Mouse (Mus musculus) kidney, postnatal 0 days (tissue): ENCODE data around the gene Nlgn3. TPM values are rescaled to one million over a fixed set of nuclear protein-coding genes. Genes with fewer than 3 reads are reported as not detected.

ENCODE experiments used
- ATAC-seq: fragments of 200-750 bp; cut with Nextera tagmentation; replicated peaks from 2 replicates; pipeline ENCODE4 v1.8.0; 2017; ENCODE audit warnings: low read depth, moderate number of reproducible peaks, moderate TSS enrichment, moderate library complexity; ENCODE audit not compliant: low FRiP score
- DNase-seq: peaks from one replicate; pipeline ENCODE4 v3.0.0-alpha.2; 2016; ENCODE audit warnings: low spot score
- H3K27ac ChIP-seq: fragments of 300-500 bp; sonication (generic); 2 replicates; pipeline ENCODE4 v1.5.1; 2014; ENCODE audit warnings: mild to moderate bottlenecking
- H3K27me3 ChIP-seq: fragments of 300-500 bp; sonication (generic); 2 replicates; pipeline ENCODE4 v1.6.1; 2014; ENCODE audit warnings: low read length, mixed read lengths; ENCODE audit not compliant: insufficient read depth
- H3K36me3 ChIP-seq: fragments of 300-500 bp; sonication (generic); 2 replicates; pipeline ENCODE4 v1.6.1; 2014; ENCODE audit warnings: low read length, mixed read lengths; ENCODE audit not compliant: insufficient read depth
- H3K4me1 ChIP-seq: fragments of 300-500 bp; sonication (generic); replicated peaks from 2 replicates; pipeline ENCODE4 v1.6.1; 2014; ENCODE audit warnings: antibody characterized with exemption, low read length, mixed read lengths; ENCODE audit not compliant: insufficient read depth
- H3K4me2 ChIP-seq: fragments of 300-500 bp; sonication (generic); 2 replicates; pipeline ENCODE4 v1.6.1; 2014; ENCODE audit warnings: mild to moderate bottlenecking, low read length, moderate library complexity, mixed read lengths
- H3K4me3 ChIP-seq: fragments of 300-500 bp; sonication (generic); replicated peaks from 2 replicates; pipeline ENCODE4 v1.5.1; 2014; ENCODE audit warnings: low read depth, low read length
- H3K9ac ChIP-seq: fragments of 300-500 bp; sonication (generic); 2 replicates; pipeline ENCODE4 v1.6.1; 2014; ENCODE audit warnings: low read depth, low read length
- H3K9me3 ChIP-seq: fragments of 300-500 bp; sonication (generic); replicated peaks from 2 replicates; pipeline ENCODE4 v1.6.1; 2016; ENCODE audit warnings: low read length, inconsistent platforms, mixed read lengths
- CTCF ChIP-seq: IDR thresholded peaks from 2 replicates; pipeline ENCODE4 v1.5.1; 2016; ENCODE audit warnings: antibody characterized with exemption, low read depth, mild to moderate bottlenecking, moderate library complexity
- WGBS: fragments of 180-500 bp; shearing (Covaris S2); extraction: QIAGEN DNeasy Blood & Tissue Kit; methylation state at CpG from one replicate; pipeline ENCODE4 v1.1.7; 2014; 5-methylcytosine and 5-hydroxymethylcytosine counted together
- polyA plus RNA-seq: library from polyadenylated mRNA; unstranded; fragments of >200 nt; fragmentation: Nextera tagmentation; extraction: Ambion mirVana; gene quantifications from 2 replicates; pipeline ENCODE4 v1.2.1, GENCODE M21; 2015

The Nlgn3 gene
- polyA plus RNA-seq, 1 experiment from 2014 or later, result 1.7 TPM

DNA sequence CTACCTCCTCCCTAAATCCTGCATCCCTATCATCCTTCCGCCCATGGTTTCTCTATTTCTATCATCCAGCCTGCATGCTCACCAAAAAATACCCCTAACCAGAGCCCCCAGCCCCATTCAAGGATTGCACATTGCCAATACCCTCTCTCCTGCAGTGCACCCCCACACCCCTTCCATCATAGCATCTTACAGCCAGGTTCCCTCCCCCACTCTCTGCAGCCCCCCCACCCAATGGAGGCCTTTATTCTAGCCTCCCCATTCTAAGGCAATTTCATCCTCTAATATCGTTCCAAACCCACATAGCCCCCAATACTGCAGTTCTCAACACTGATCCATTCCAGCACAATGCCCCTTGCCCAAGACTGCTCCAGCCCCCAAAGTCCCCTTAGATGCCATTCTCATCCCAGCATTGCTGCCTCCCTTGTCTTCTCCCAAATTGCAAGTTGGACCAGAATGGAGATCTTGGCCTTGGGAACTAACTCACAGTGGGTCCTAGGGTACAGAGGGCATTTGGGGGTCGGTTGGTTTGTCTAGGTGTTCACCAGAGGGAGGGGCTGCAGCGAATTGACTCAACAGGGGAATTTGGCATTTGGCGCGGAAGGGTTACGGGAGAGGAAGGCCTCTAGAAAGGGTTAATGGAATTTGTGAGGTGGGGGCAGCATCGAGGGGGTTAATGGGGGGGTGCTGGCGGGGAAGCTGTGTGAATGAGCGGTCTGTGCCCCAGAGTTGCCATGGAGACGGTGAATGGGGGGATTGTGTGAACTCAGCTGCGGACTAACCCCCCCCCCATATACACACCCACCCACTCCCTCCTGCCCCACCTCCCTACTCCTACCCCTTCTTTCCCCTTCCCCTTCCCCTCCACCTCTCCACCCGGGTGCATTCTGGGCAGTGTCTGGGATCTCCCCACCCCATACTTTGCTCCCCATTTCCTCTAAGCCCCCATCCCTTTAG is 782 bp downstream of the Nlgn3 start:
- H3K27ac ChIP-seq, result no peak overlapping the region
- H3K4me1 ChIP-seq, result no peaks in the 10 kb centered on the region
- H3K4me2 ChIP-seq, result peak overlapping the region; percentile 53
- H3K9me3 ChIP-seq, result no peaks in the 10 kb centered on the region
- H3K4me3 ChIP-seq, result peak overlapping the region; percentile 18
- peak; percentile 37; the same call in 1 of the 2 replicates for ATAC-seq
- WGBS, result 36% methylated on average over 13 of the region's 13 CpGs
- DNase-seq, result no peak
- no peaks in the 10 kb centered on the region for H3K36me3 ChIP-seq
- 0 out of 2 replicates have a peak overlapping the region, but pooled peaks have one; percentile 18 for H3K9ac ChIP-seq
- no peaks in the 10 kb centered on the region for H3K27me3 ChIP-seq
- no peak for TF ChIP-seq CTCF

DNA sequence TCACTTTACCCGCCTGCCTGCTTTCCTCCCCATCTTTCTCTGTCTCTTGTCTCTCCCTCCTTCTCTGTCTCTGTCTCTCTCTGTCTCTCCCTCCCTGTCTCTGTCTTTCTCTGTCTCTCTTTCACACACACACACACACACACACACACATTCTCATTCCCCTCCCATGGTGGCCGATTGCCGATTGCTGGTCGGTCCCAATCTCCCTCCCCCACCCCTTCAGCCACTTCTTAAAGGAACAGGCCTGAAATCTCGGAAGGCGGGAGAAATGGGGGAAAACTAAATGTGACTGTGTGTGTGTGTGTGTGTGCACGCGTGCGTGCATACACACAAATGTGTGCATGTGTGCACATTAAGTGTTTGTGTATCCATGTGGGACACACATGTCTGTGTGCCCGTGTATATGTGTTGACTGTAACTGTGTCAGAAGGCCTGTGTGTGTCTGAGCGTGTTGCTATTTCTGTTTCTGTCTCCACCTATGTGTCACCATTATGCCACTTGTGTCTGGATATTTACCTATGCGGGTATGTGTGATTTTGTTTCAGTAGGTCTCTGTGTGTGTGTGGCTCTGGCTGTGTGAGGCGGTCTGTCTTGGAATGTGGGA is 1.6 kb downstream of the Nlgn3 start:
- DNase-seq (no peak), ATAC-seq (no peak)
- Histone ChIP-seq H3K27ac (no peak overlapping the region), H3K9me3 (no peaks in the 10 kb centered on the region), H3K4me3 (peak overlapping the region; percentile 18), H3K4me2 (peak overlapping the region; percentile 53), H3K36me3 (no peaks in the 10 kb centered on the region), H3K9ac (no peak overlapping the region), H3K4me1 (no peaks in the 10 kb centered on the region), H3K27me3 (no peaks in the 10 kb centered on the region)
- 54% methylated on average over 13 of the region's 13 CpGs for WGBS
- TF ChIP-seq CTCF, result no peak

DNA sequence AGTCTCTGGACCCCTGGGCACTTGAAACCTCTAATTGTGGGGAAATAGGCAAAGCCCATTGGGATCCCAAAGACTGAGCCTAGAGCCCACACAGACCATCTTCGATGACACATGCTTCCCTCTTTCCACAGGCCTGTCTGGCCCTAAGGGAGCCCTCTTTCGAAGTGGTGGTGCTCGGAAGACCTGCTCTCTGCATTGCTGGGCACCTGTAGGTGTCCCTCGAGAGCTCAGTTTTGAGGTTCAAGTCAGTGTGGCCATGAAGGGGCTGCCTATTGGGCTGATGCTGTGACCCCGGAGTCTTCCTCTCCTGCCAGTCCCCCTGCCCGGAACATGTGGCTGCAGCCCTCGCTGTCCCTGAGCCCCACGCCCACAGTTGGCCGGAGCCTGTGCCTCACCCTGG is 2.7 kb downstream of the Nlgn3 start:
- H3K4me1 ChIP-seq, result no peaks in the 10 kb centered on the region
- no peak for TF ChIP-seq CTCF
- no peak overlapping the region for H3K4me3 ChIP-seq
- no peaks in the 10 kb centered on the region for H3K9me3 ChIP-seq
- no peak overlapping the region for H3K9ac ChIP-seq
- ATAC-seq (no peak), DNase-seq (no peak)
- H3K27me3 ChIP-seq, result no peaks in the 10 kb centered on the region
- WGBS, result 87% methylated on average over 9 of the region's 9 CpGs
- no peaks in the 10 kb centered on the region for H3K36me3 ChIP-seq
- no peak overlapping the region for H3K27ac ChIP-seq
- no peak overlapping the region for H3K4me2 ChIP-seq

DNA sequence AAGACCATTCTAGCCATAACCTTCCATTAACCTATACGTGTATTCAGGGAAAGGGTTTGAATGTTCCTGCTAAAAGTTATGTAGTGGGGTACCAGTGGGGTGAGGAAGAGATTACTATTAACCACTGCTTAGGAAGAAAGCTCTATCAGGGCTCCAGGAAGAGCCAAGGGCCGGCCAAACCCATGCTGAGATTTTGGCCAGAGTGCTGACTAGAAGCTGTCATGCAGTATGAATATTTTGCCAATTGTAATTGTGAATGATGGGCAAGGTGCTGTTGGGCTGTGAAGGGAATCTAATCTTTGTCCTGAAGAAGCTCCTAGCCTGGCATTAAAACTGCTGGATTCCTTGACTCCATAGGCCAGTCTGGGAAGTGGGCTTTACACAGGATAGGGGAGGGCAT is 5.7 kb downstream of the Nlgn3 start:
- Histone ChIP-seq H3K4me3 (no peak overlapping the region), H3K4me2 (no peak overlapping the region), H3K27me3 (no peaks in the 10 kb centered on the region), H3K27ac (no peak overlapping the region), H3K4me1 (no peaks in the 10 kb centered on the region), H3K9me3 (no peaks in the 10 kb centered on the region), H3K36me3 (no peaks in the 10 kb centered on the region), H3K9ac (no peak overlapping the region)
- 55% methylated on average over 2 of the region's 2 CpGs for WGBS
- no peak for TF ChIP-seq CTCF
- ATAC-seq (no peak), DNase-seq (no peak)

DNA sequence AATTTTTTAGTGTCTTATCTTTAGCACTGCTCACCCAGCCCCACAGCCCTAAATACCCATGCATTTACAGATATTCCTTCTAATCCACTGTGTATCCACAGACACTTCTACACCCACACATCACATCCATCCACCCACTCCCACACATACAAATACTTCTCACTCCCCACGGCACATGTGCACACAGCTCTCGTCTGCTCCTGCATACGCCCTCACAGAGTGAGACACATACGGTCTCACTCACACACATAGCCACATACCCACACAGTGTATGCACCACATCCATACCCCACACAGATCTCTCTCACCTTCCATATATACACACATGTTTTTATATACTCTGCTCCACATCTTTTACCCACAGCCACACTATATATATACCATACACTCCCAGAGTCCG is 10.3 kb downstream of the Nlgn3 start:
- no peaks in the 10 kb centered on the region for H3K36me3 ChIP-seq
- ATAC-seq (no peak), DNase-seq (no peak)
- no peak overlapping the region for H3K9ac ChIP-seq
- no peaks in the 10 kb centered on the region for H3K4me1 ChIP-seq
- WGBS, result 73% methylated on average over 5 of the region's 5 CpGs
- no peaks in the 10 kb centered on the region for H3K27me3 ChIP-seq
- H3K9me3 ChIP-seq, result no peaks in the 10 kb centered on the region
- TF ChIP-seq CTCF, result no peak
- H3K27ac ChIP-seq, result no peak overlapping the region
- no peak overlapping the region for H3K4me2 ChIP-seq
- H3K4me3 ChIP-seq, result no peak overlapping the region

DNA sequence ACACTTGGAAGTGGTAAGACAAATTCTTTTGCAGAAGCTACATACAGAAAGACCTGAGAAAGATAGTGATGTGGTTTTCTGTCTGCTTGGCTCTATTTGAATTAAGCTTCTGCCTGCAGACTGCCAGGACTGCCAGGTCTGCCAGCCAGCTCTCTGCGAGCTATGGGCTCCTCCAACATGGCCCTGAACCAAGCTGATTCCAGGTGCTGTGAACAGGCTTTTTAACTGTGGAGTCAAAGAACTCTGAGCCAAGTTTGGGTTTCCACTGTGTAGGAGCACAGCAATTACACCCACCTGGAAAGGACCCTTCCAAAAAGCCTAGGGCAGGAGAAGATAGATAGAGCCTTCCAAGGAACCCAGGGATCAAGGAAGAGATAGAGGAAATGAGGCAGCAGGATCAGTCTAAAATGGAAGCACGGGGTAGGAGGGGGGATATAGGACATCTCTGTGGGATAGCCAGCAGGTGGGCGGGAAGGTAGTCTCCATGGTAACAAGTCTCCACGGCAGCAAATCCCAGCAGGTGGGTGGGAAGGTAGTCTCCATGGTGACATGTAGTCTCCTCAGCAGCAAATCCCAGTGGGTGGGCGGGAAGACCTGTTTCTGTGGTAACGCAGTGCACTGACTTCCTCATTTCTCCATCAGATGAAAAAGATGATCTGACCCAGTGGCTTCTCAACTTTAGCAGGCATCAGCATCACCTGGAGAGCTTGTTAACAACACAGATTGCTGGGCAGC is 14.8 kb downstream of the Nlgn3 start:
- WGBS, result 50% methylated on average over 6 of the region's 6 CpGs
- no peak for ATAC-seq
- H3K27ac ChIP-seq, result no peak overlapping the region

More for the DNA sequence above, 14.8 kb downstream of the Nlgn3 start:
- no peak overlapping the region for H3K4me2 ChIP-seq
- no peaks in the 10 kb centered on the region for H3K27me3 ChIP-seq
- no peak overlapping the region for H3K9ac ChIP-seq
- H3K4me1 ChIP-seq, result no peaks in the 10 kb centered on the region
- no peak for TF ChIP-seq CTCF
- H3K36me3 ChIP-seq, result no peaks in the 10 kb centered on the region
- no peaks in the 10 kb centered on the region for H3K9me3 ChIP-seq
- H3K4me3 ChIP-seq, result no peak overlapping the region
- no peak for DNase-seq
